Mouse (Mus musculus) right cerebral cortex, adult 2 months (tissue): ENCODE data around the gene Lin7b.

Source experiments
- DNase-seq, 2 experiments: peaks; one replicate each; pipeline ENCODE4 v3.0.0; 2021 to 2022; ENCODE audit warnings: low spot score in 2 of 2

Lin7b gene

DNA sequence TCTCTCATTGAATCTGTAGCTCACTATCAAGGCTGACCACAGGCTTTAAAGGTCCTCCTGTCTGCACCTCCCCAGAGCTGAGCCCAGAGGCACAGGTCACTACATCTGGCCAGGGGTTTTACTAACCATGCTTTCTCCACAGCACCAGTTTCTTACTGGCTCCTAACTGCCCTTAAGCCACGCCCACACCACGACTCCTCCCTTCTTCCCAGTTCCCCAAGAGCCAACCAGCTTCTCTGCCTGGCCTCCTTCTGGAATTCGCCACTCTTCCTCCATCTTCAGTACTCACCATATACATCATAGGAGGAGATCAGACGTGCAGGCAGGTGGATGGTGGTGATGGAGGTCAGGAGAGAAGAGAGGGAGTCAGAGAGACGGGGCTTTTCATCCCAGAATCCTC, 17.3 kb downstream of the Lin7b start:
- no peak for DNase-seq

DNA sequence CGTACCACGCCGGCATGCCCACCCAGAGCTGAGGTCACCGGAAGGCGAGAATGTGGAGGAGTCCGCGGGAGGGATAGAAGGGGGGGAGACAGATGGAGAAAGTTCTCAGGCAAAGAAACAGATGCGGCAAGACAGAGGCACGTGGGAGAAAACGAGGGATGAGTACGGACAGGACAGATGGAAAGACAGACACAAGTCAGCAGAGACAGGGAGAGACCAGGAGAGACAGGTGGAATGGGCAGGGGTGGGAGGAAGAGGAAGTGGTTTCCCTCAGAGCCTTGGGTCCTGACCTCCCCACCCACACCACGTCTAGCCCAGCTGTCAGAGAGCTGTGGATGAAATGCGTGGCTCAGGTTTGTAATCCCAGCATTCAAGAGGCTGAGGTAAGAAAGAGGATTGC, 23.5 kb downstream of the Lin7b start:
- DNase-seq, result peak in 1 of 2 experiments; percentile 35

DNA sequence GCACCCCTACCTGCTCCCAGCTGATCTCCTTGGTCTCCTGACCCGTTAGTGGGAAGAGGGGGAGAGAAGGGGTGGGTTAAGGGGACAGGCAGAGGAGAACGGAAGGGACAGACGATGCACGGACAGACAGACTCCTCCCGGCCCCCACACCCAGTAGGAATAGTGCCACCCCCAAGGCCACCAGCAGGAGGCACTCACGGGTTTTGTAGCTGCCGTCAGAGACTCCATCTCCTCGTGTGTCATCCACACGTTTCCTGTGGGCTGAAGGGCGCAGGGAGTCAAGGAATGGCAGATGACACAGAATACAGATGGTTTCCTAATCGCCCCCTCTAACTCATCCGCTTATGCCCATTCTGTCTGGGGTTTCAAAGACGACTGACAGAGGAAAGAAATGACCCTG, 26.8 kb downstream of the Lin7b start:
- no peak for DNase-seq

DNA sequence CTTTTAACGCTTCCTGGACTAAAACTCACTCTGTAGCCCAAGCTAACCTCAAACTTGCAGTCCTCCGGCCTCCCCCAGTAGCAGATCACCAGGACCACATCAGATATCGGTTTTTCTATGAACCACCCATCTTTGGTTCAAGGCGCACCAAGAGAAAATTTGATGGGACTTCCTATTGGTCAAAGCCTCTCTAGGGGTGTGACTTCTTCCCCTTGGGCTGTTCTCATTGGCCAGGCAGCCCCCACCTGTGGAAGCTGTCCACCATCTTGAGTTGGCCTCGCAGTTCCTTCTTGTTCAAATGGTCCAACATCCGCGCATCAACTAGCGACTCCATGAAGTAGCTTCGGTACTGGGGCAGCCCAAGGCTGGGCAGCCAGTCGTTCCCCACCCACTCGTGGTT, 28.3 kb downstream of the Lin7b start:
- no peak for DNase-seq

DNA sequence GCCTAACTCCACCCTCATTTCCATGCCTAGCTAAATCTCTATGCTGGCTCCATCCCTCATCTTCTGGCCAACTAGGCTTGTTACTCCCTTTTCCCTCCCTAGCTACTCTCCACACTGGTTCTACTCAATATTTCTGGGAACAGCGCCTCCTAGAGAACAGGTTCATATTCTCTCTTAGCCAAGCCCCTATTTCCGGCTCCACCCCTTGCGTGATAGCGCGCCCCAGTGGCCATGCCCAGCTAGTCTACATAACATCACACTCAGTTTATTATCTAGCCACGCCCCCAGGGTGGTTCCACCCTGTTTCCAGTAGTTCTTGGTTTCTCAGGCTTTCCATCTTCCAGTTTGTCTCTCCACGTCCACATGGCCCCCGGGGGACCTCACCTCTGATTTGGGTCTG, 29.1 kb downstream of the Lin7b start:
- peak; percentile 75 to 82 for DNase-seq

DNA sequence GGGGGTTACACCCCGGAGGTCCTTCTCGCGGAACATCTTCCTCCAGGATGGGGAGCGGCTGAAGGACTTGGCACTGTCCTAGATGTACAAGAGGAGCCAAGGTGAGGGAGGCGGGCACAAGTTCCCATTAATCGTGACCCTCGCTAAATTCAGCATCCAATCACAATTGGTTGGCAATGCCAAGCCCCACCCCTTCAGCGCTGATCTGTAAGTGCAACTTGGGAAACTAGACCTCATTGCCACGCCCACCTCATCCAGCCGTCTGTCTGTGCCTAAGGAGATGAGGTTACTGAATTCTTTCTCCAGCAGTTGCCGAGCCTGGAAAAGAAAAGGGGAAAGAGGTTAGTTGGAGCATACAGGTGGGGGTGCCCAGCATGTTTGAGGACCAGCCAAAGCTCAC, 29.7 kb downstream of the Lin7b start:
- no peak for DNase-seq

DNA sequence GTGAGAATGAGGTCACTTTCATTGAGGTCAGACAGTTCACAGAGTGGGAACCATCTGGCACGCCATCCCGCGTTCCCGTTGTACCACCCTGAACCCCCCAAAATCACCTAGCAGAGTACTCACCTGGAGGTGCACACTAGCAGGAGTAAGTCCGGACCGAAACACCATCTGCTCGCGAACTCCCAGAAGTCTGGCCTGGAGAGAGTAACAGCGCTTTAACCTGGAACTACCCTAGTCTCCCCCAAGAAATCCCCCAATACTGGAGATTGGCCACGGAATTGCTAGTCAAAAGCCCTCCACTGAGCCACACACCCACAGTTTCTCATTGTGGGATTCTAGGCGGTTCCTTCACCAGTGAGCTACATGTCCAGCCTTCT, 30.3 kb downstream of the Lin7b start:
- DNase-seq, result no peak

DNA sequence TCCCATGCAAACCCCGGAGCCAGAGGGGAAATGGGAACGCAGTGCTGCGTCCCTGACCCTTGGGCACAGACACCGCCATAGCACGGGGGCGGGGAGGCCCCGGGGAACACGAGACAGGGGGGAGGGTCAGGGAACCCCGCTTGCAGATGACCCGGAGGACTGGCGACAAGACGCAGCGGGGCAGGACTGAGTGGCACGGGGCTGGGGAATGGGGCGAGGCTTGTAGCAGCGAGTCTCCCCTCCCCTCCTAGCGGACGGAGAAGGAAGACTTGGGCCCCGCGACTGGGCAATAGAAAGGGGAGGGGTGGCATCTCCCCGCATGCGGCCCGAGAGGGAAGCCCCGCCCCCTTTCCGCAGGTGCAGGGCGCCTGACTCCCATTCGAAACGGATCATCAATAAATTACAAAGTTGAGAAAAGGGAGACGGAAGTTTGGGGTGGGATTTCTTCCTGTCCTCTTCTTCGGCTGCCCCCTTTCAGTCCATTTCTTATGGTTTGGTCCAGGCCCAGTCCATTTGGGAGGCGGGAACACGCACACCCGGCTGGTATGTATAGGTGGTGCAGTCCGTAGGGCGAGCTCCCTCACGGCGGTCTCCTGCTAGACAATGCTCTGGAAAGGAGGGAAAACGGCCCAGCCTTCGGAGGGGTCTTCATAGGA, 30.8 kb downstream of the Lin7b start:
- peak; percentile 39 to 54 for DNase-seq

DNA sequence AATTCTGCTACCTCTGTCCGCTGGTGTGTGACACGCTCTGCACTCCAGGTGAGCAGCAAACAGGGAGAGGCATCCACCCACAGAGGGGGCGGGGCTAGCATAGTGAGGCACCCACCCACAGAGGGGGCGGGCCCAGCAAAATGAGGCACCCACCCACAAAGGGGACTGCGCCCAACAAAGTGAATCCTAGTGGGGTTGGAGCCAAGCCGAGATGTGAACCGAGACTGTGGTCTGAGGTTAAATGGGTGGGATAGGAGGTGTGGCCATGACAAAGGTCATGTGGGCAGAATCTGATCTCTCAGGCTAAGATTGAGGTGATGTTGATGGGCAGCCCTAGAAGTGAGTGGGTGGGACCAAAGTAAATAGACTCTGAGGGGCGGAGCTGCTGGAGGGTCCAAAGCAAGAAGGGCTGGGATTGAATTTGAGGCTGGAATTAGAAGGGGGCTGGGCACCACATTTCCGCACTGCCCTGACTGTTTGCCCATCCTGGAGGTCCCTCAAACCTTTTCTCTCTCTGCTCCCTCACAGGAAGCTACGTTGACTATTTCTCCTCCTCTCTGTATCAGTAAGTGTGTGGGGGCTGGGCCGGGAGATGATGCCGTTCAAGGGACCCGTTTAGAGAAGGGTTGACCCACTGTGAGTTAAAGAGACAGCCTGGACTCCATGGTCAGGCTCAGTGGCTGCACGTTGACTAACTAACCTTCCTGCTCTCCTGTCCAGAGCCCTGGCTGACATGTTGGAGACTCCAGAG, 32.0 kb downstream of the Lin7b start:
- peak; percentile 45 to 47 for DNase-seq

DNA sequence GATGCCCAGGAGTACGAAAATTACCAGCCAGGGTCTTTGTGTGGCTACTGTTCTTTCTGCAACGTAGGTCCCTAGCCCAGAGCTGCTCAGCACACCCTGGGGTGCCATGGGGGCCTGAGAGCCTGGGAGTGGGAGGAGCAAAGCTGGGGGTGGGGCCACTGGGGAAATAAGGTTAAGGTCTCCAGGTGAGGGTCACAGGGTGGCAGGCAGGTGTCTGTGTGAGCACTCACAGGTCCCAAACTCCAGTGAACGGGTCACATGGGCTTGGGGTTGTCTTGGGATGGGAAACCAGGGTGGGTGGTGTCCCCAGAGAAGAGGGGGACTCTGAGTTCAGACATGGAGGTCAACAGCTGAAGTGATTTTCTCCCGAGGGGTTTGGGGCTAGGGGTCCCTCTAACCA, 32.9 kb downstream of the Lin7b start:
- DNase-seq, result no peak

DNA sequence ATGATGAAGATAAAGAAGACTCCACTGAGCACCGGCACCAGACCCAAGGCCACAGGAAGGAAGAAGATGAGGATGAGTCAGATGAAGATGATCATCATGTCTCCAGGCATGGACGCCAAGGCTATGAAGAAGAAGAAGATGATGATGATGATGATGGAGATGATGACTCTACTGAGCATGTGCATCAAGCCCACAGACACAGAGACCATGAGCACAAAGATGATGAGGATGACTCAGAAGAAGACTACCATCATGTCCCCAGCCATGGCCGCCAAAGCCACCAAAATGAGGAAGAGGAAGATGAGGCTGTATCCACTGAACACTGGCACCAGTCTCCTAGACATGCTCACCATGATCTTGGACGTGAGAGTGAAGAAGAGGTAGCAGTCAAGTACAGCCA, 34.1 kb downstream of the Lin7b start:
- DNase-seq, result no peak

DNA sequence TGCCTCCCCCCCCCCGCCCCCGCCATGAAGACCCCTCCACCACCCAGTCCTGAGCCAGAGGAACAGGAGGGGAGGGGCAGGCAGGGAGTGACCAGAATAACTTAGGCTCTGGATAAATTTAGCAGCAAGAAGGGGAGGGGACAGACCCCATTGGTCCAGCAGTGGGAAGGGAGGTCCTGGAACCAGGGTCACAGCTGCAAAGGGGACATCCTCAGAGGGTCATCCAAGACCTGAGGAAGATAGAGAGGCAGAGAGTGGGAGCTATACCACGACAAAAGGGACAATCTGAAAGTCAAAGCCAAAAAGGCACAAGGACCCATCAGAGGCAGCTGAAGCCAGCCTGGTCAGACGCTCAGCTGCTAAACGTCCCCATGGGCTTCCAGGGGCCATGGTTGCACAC, 35.3 kb downstream of the Lin7b start, which contains the start of gene Hrc:
Gene Hrc, plus strand, starts transcription at position 235 of the 400 bp plus-strand sequence.
- no peak for DNase-seq

DNA sequence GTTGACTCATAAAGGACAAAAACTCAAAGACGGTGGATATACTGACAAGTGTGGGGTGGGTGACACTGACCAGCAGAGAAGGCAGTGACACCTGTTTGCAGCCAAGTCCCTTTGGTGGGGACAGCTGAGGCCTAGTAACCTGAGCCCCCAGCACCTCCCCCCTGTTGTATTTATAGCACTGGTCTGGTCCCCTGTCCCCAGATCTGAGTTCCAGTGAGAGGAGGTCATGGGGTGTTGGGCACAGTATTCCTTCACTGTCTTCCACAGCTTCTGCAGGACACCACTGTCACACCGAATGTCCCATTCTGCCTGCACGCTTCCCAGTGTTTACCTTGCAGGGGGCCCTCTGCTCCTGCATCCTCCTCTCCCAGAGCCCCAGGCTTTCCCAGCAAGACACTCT, 35.8 kb downstream of the Lin7b start:
- DNase-seq, result no peak

DNA sequence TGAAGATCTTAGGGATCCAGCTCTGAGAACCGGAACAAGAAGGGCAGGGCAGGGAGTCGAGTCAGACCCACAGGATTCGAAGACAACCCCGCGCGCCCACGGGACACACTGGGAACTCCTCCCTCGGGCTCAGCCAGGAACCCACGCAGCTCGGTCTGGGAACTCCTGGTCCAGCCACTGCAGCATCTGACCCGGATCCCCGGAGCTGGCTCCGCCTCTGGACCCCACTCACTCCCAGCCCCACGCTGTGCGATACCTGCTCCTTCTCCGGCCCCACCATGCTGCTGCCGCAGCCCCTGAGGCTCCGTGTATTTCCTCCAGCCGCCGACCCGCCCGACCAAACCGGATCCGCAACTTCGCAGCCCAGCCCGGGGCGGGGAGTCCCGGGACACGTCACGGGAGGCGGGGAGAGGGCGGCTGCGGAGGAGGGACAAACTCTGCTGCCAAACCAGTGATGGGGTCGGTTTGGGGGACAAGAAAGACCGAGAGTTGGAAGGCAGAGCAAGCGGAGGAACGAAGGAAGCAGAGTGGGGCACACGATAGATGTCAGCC, 36.9 kb downstream of the Lin7b start, which contains the start of gene Trpm4:
Gene Trpm4, minus strand, starts transcription at position 350 of the 552 bp plus-strand sequence.
- DNase-seq, result peak; percentile 67 to 68

DNA sequence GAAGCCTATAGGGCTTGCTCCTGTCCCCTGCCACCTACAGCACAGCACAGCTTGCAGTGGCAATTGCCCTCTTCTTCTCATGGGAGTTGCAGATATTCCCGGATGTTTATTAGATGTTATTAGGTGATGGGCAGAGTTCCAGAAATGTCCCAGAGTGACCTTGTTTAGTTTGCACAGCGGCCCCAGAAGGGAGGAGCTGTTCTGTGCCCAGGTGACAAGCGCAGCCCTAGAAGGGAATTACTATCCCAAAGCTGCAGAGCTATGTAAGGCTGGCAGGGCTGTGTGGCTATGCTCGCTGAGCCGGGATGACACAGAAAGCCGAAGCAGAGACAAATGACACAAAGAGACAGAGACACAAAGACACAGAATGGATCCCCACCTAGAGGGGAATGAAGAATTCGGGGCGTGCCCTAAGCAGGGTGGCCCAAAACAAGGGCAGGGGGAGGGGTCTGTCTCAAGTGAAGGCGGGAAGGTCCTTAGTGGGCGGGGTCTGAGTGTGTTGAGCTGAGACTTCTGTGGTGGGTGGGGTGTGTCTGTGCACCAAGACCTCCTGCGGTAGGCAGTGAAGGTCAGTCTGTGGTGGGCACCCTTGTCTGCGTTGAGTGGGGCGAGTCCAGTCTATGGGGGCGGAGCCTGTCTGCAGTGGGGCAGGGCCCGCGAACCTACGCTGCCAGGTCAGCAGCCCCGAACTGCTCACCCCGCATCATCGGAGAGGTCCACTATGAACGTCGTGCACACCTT, 37.5 kb downstream of the Lin7b start:
- DNase-seq, result peak in 1 of 2 experiments; percentile 36

DNA sequence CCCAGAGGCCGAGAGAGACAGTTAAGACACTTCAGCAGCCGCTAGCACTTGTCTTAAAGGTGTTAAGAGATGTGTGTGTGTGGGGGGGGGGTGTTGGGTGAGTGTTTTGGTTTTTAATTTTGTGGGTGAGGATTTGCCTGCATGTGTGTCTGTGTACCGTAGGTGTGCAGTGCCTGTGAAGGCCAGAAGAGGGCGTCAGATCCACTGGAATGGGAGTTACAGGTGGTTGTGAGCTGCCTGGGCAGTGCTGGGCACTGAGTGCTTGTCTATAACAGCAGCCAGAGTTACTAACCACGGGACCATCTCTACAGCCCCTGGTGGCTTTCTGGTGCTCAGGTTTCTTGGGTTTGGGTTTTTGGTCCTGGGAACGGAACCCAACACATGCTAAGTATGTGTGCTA, 38.9 kb downstream of the Lin7b start:
- no peak for DNase-seq

DNA sequence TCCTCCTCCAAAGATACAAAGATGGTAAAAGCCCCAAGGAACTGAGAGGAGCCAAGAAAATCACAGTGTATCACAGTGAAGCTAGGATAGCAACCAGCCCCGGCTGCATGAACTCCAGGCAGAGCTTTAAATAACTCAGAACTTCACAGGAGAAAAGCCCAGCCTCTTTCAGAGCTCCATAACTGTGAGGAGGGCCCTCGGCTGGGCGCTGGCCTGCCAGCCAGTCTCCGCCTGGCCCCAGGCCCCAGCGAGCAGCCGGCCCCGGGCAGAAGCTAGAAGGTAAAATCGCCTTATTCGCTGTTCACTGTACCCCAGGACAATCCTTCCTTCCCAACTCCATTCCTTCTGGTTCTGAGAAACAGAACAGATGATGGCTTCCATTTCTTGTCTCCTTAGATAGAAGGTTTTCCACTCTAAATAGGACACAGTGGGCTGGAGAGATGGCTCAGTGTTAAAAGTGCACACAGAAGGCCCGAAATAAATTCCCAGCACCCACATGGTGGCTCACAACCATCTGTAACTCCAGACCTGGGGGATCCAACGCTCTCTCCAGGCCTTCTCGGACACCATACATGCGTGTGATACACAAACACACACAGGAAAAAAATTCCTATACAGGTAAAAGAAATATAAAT, 41.4 kb downstream of the Lin7b start:
- peak in 1 of 2 experiments; percentile 37 for DNase-seq

DNA sequence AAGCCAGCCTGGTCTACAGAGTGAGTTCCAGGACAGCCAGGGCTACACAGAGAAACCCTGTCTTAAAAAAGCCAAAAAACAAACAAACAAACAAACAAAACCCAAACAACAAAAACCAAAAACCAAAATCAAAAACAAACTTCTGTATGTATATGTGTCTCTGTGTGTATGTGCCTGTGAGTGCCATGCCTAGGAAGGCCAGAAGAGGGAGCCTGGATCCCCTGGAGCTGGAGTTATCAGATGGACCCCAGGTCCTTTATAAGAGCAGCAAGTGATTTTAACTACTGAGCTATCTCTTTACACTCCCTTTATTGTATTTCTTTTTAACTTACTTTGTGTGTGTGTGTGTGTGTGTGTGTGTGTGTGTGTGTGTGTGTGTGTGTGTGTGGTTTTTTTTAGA, 44.6 kb downstream of the Lin7b start:
- DNase-seq, result no peak

DNA sequence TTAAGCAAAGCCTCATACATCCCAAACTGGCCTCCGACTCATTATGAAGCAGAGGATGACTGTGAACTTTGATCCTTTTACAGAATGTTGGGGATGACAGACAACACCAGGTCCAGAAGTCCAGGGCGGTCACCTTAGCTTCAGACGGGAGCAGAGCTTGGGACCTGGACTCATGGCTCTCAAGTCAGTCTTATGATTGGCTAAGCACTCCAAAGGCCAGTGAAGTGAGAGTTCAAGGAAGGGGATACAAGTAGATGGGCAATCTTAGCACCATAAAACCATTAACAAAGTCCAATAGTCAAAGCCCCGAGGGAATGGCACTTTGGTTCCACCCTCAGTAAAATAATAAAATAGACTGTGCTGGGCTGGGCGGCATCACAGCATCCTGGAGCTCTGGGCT, 47.3 kb downstream of the Lin7b start:
- no peak for DNase-seq

DNA sequence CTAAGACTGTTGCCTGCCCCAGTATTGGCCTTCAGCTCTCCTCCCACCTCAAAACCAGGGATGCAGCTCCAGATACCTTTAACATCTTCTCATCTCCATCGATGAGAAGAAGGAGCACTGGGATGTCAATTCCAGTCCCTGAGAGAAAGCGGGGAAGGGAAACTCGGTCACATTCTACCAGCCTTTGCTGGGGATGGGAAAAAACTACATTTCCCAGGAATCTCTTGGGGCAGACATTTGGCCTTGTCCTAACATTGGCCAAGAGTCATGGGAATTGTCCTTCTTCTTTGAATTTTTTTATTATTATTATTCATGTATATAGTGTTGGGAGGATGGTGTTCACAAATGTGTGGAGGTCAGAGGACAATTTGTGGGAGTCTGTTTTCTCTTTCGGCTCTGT, 48.1 kb downstream of the Lin7b start:
- DNase-seq, result no peak
